Mouse (Mus musculus) ZHBTc4 (cell line): ENCODE measurements around the gene Simc1.
"Not testable (repeated sequence)": the region's sequence is repeated elsewhere in the genome, so short reads cannot be mapped to it uniquely, and the experiment has no call there.

Source experiments
- DNase-seq: peaks from one replicate; pipeline ENCODE4 v3.0.0-alpha.2; 2011; ENCODE audit warnings: low read depth, low spot score

Simc1 gene

DNA sequence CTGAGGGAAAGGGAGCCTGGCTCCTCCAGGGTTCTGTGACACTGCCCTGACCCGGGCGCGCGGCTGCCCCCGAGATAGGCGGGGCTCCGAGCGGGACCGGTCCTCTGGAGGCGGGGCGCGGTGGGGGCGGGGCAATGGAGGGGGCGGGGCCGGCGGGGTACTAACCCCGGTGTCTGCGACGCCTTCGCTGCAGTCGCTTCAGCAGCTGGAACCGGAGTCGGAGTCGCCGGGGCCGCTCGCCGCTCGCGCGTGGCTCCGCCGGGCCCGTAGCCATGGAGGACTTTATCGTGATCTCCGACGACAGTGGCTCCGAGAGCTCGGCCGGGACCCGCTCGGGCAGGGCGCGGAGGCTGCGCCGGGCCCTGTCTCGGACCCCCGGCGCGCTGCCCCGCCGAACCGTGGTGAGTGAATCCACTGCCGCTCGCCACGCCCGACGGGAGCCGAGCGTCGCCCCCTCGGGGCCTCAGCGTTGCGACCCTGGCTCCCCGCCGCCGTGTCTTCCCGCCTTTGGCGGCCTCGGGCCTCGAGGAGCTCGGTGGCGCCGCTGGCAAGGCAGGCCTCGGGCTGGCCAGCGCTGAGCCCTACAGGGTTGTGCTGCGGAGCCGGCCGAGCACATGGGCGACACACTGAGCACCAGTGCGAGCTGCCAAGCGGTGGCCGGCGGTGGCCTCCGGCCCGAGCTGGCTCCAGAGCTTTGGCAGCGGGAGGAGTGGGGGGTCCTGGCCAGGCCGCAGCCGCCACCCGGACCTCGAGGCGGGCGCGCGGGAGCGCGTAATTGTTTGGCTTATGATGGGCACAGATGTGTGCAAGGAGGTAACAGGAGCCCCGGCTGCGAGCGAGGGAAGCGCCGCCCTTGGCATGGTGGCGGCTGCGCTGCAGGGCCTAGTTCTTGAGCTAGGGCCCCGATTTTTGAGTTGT lies at the start of gene Simc1:
Simc1 (plus strand) TSS at position 176 of the 918 bp plus-strand sequence.
- peak; percentile 78 for DNase-seq

DNA sequence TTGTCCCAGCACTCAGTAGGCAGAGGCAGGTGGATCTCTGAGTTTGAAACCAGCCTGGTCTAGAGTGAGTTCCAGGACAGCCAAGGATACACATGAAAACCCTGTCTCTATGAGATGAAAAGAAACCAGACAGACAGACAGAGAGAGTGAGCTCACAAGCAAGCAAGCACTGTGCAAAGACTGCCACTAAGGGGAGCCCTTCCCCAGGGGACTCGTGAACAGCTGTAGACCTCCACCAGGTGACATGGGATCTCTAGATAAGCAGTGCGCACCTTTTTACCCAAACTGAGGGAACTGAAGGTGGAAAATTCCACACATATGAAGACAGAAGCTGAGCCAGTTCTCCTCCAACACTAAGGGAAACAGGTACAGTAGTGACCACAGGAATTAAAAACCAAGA lies 46.5 kb upstream of the Simc1 start:
- peak; percentile 66 for DNase-seq

- no peak for DNase-seq
Measured at GRCm38 (mm10) chr13:54459282-54459681, 44.3 kb upstream of the Simc1 start.

DNA sequence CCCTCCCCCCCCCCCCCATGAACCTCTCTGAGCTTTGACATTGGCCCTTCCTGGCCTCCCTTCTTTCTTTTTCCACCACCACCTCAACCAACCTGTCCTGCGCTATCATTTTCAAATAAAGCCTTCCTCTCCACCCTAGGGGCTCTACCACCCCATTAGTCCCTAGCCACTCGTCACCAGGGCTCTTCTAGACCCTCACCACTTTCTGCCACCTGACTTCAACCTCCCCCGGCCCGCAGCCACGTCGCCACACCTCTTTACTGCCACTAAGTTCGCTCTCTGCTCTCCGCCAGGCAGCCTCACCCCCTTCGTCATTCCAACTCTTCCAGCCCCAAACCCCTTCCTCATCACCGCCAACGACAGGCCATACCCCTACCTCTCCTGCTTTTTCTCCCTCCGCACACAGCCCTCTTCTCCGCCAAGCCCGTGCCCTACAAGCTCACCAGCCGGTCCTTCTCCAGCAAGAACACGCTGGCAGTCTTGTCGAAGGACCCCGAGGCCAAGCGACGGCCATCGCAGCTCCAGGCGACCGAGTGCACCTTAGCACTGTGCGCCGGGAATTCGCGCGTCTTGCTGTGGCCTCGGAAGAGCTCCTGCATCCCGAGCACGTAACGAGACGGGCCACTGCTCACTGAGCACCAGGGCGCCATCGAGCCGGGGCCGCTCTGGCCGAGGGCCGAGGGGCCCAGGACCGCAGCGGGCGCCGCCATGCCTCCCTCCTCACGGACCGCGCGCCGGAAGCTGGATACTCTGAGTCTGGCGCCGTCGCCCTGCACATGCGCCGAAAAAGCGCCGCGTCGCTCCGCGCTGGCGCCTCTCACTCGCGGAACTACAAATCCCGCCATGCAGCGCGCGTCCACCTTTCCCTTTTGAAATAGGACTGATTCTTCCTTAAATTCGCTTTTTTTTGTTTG lies 35.2 kb upstream of the Simc1 start, which contains the start of gene Thoc3:
Thoc3 (minus strand) TSS at position 752 of the 914 bp plus-strand sequence.
- DNase-seq, result peak; percentile 96

DNA sequence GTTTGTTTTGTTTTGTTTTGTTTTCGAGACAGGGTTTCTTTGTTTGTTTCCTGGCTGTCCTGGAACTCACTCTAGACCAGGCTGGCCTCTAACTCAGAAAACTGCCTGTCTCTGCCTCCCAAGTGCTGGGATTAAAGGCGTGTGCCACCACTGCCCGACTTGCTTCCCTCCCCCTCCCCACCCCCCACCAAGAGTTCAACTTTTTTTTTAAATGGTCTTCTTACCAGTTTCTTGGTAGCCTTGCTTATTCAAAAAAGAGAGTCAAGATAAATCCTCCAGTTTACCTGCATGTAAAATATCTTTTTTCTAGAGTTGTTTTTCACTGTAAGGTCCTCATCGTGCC lies 34.6 kb upstream of the Simc1 start:
- DNase-seq, result no peak

DNA sequence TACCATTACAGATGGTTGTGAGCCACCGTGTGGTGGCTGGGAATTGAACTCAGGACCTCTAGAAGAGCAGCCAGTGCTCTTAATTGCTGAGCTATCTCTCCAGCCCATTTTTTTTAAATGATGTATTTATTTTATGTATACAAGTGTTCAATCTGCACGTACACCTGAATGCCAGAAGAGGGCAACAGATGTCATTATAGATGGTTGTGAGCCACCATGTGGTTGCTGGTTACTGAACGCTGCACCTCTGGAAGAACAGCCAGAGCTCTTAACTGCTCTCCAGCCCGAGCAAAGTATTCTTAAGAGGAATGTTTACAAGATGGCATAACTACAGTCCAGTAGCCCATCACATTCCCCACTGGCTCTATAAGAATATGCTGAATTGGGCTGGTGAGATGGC lies 31.6 kb upstream of the Simc1 start:
- peak; percentile 55 for DNase-seq

DNA sequence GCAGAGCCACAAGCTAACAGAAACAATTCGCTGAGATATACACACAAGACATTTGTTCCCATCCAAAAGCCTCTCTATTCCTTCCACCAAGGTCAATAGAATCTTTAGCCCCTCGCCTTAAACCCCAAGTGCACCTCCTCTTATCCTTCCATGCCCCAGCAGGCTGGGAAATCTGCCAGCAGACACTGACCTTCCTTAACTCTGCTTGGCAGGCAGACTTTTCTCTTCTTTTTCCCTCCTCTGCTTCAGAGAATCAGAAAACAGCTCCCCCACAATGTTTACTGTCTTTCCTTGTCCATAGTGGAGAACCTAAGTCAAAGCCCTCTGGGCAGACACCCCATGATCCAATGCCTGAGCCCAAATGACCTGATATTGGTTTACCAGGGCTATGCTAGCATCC lies 28.6 kb upstream of the Simc1 start:
- no peak for DNase-seq

DNA sequence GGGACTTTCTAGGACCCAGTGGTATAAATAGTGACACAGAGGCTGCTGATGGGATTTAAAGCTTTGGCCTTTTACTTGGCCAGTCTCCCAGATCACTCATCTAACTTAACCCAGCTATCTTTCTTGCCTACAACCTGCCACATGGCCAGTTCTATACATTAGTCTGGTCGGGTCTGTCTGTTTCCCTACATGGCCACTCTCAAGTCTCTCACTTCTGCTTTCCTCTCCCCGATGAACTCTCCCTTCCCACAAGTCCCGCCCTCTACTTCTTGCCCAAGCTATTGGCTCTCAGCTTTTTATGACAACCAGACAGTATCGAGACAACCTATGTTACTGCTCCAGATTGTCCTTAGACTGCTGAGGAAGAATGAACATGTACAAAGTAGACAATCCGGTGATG lies 27.9 kb upstream of the Simc1 start:
- DNase-seq, result no peak

GRCm38 (mm10) chr13:54479286-54479685 lies 24.3 kb upstream of the Simc1 start:
- DNase-seq, result no peak

DNA sequence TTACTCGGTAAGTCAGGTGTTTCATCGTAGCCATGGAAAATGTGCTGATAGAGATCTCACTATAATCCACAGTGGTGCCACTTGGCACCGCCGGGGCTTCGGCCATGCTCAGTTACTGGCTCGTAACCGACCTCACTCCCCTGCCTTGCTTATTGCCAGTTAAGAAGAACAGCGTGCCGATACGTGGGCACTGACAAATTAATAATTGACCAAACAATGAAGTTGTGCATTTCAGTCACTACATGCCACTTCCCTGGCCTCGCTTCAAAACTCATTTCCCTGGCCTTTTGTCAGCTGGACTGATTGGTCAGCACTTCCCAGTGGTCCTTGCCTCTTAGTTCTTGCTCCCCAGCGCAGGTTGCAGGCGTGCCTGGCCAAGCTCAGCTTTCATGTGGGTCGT lies 22.1 kb upstream of the Simc1 start:
- no peak for DNase-seq

DNA sequence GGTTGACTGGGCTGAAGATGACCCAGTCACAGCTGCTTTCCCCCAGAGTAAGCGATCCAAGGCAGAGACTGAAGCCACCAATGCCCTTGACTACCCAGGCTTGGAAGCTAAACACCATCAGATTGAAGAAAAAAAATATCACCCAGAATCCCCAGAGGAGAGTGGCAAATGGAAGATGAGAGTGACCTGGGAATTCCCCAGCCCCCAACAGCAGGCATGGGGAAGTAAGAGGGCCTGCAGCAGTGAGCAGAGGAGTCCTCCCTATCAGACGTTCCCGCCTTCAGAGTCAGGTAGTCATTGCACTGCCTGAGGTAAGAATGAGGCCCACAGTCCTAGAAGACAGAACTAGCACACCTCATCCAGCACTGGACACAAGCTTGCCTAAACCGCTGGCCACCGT lies 13.2 kb upstream of the Simc1 start:
- no peak for DNase-seq

- no peak for DNase-seq
Measured at GRCm38 (mm10) chr13:54491381-54491780, 12.2 kb upstream of the Simc1 start.

GRCm38 (mm10) chr13:54499551-54499950 lies 4.0 kb upstream of the Simc1 start:
- not testable (repeated sequence) for DNase-seq

GRCm38 (mm10) chr13:54501352-54501751 lies 2.2 kb upstream of the Simc1 start:
- no peak for DNase-seq

- no peak for DNase-seq
Measured at GRCm38 (mm10) chr13:54501957-54502690, 1.5 kb upstream of the Simc1 start.

- no peak for DNase-seq
Measured at GRCm38 (mm10) chr13:54503278-54503603, 338 bp upstream of the Simc1 start.

GRCm38 (mm10) chr13:54504611-54505260 lies 1.2 kb downstream of the Simc1 start:
- DNase-seq, result peak; percentile 60

DNA sequence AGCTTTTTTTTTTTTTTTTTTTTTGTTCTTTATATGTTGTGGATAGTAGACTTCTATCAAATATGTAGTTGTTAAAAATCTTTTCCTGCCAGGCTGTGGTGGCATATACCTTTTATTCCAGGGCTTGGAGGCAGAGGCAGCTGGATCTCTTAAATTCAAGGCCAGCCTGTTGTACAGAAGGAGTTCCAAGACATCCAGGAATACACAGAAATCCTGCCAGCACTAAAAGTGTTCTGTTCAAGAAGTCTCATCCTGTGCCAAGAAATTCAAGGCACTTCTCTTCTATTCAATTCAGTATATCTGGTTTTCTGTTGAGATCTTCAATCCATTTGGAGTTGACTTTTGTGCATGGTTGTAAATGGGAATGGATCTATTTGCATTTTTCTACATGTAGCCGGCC lies 2.3 kb downstream of the Simc1 start:
- DNase-seq, result no peak

GRCm38 (mm10) chr13:54520221-54520620 lies 16.6 kb downstream of the Simc1 start:
- peak; percentile 69 for DNase-seq

DNA sequence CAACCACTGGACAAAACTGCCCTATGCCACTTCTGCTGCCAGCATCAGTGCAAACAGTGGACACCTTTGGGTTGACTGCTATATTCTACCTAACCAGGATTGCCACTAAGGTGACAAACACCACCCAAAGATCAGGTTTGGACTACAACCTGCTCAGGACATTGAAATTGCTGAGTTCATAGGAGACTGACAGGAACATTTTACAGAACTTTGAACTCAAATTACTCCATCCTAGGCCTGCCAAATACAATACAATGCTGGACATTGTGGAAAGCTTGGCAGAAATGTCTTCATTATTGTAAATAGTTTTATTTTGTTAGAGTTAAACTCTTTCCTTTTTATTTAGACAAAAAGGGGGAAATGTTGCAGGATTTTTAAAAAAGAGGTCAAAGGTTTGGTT lies 17.6 kb downstream of the Simc1 start:
- no peak for DNase-seq

GRCm38 (mm10) chr13:54527140-54527539 lies 23.6 kb downstream of the Simc1 start:
- DNase-seq, result no peak
